Mouse (Mus musculus): ENCODE data around the gene Rela. TPM values are rescaled to one million over a fixed set of nuclear protein-coding genes. Genes with fewer than 3 reads are reported as not detected.

The Rela gene
- total RNA-seq (2021): 100 to 1,000 TPM in 1 of 2 experiments, 10 to 100 TPM in 1; 89.8 to 149 TPM
- polyA plus RNA-seq (2012; rRNA removed): 163 and 221 TPM in 2 replicates
- long read RNA-seq, transcript Rela-201 (11 exons, 2,716 nt): major isoform, 36 of 49 reads
- long read RNA-seq, partial matches to known transcripts: 11 of 49 reads
- long read RNA-seq, other reads (novel, unspliced or antisense): 0 of 49 reads

DNA sequence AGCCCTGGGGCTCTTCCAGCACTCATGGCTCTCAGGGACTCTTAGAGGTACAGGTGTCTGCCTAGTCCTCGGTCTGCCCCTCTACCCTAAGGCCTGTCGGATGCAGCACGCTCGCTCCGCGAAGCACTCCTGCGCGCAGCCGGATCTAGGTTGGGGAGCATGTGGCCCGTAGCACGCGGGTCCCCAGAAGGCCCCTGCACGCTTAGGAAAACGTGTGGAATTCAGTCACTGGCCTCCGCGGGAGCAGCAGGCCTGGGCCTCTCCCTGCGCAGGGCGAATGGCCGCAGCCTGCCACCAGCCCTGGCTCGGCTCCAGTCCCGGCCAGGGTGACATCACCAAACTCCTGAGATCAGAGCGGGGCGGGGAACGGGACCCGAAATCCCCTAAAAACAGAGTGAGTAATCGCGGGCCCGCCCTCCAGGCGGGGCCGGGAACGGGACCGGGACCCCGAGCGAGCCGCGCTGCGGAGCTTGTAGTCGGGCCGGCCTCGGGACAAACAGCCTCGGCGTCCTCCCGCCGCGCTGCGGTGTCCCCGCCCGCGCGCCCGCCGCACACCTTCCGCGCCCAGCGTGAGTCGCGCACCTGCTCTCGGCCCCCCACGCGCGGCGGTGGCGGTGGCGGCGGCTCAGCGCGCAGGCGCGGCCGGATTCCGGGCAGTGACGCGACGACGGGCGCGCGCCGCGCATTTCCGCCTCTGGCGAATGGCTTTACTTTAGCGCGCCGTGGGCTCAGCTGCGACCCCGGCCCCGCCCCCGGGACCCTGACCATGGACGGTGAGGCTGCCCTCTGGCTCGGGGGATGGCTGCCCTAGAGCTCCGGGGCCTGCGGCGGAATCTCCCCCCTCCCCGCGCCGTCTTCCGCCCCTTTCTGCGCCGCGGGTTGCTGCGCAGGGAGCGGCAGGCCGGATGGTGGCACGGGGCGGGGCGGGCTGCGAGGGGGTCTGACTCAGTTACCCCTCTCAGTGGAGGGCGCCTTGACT lies at the start of gene Rela:
Rela (plus strand) TSS at position 415 of the 979 bp plus-strand sequence.
- DNase-seq: peak; percentile 98

DNA sequence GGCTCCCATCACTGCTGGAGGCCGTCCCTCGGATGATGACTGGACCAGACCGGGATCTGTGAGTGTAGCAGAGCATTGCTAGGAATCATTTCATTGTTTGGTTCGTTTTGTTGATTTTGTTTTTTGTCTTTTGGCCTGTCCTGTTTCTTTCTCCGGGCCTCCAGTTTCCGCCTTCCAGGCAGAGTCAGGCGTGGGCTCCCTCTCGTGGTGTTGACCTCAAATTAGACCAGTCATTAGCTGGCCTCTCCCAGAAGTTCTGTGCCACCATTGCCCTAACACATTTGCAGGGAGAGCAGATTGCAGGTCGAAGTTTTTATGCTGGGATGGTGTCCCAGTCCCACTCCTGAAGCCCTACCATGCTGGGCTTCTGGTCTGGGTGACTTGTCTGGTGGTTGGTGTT lies 48.1 kb upstream of the Rela start:
- DNase-seq: no peak

DNA sequence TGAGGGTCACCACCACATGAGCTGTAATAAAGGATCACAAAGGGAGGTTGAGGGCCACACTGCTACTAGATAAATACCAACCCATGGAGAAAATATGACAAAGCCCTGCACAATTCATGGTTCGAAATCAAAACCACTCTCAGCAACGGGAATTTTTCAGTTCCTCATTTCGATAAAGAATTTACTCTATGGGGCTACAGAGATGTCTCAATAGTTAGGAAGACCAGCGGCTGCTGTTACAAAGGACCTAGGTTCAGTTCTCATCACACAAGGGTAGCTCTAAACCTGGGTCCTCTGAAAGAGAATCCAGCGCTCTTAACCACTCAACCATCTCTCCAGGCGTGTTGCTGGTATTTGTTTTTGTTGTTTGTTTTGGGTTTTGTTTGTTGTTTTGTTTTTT lies 45.4 kb upstream of the Rela start:
- no peak for DNase-seq

DNA sequence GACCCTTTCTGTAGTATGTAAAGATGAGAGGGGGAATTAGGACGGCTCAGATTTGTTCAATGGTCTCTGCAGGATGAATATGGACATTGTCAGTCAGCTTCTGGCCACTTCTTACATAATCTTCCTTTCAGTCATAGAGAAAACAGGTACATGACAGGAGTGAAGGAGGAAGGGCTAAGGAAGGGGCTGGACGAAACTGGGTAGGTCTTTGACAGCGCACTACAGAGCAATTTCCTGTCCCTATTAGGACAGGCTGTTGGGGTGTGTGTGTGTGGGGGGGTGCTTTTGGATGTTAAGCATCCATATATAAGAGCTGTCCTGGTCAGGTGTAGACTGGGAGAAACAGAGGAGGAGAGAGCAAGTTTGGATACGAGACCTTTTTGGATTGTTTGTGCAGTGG lies 38.1 kb upstream of the Rela start:
- no peak for DNase-seq

DNA sequence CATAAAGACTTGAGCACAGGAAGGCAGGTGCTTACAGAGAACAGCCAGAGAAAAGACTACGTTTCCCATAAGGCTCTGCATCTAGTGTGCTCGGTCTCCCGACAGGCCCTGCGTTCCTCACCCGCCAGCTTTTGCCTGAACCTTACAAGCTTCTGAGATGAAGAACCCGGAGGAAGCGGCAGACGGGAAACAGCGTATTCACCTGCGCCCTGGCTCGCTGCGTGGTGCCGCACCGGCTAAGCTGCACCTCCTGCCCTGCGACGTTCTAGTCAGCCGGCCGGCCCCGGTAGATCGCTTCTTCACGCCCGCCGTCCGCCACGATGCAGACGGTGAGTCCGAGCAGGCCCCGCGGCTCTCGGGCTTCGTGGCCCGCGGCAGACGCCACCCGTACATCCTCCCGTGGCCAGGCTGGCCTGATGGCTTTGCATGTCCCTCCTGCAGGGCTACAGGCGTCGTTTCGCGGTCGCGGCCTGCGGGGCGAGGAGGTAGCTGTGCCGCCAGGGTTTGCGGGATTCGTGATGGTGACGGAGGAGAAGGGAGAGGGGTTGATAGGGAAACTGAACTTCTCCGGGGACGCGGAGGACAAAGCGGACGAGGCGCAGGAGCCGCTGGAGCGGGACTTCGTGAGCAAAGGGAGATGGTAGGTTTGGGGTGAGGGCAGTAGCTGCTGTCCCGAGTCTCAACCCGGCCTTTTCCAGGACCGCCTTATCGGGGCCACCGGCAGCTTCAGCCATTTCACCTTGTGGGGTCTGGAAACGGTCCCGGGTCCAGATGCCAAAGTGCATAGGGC lies 35.3 kb upstream of the Rela start, which contains the start of gene Rnaseh2c:
Rnaseh2c (plus strand) TSS at position 122 of the 790 bp plus-strand sequence.
- peak; percentile 85 for DNase-seq

DNA sequence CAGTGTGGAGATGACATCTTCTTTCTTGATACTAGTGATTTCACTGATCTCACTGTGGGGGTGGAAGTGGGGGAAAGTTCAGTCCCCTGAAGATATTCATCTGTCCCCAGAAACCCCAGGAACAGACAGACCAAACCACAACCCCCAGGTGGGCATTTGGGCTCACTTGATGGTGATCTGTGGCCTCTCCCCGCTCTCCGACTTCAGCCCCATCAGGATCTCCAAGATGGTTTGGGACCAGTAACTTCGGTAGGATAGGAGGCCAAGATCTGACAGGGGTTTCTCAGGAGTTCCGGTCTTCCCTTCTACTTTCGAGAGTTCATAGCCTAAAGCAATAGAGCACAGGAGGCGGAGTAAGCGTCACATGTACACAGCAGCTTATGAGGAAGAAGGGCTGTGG lies 33.6 kb upstream of the Rela start:
- DNase-seq: no peak

DNA sequence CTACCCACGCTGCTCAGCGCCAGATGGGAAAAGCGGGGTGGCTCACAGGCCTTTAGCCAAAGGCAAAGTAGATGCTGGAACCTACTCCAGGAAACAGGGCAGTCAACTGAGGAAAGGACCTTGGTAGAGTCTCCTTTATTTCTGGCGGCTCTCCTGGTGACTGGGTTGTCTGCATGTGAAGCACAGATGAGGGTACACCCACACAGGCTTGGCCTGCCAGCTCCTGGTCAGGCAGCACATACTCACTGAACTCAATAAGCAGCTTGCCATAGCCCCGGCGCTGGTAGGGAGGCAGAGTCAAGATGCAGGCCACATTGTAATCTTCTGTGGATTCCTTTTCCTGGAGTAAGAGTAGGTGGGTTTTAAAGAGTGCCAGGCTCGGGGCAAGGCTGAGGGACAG lies 32.2 kb upstream of the Rela start:
- DNase-seq: no peak

DNA sequence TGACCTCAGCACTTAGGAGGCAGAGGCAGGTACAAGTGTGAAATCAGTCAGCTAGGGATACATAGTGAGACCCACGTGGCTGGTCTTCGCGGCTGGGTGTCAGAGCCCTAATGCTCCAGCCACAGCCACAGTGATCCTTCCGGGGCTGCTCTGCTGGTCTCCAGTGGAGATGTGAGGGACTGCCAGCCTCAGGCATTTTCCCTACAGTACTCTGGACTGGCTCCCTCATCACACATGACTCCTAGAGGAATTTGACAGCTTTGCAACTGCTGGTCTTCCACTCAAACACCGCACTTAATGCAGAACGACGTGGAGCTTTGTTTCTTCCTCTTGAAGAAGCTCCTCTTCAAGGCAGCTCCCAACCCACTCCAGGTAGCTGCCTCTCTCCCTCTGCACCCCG lies 31.1 kb upstream of the Rela start:
- no peak for DNase-seq

DNA sequence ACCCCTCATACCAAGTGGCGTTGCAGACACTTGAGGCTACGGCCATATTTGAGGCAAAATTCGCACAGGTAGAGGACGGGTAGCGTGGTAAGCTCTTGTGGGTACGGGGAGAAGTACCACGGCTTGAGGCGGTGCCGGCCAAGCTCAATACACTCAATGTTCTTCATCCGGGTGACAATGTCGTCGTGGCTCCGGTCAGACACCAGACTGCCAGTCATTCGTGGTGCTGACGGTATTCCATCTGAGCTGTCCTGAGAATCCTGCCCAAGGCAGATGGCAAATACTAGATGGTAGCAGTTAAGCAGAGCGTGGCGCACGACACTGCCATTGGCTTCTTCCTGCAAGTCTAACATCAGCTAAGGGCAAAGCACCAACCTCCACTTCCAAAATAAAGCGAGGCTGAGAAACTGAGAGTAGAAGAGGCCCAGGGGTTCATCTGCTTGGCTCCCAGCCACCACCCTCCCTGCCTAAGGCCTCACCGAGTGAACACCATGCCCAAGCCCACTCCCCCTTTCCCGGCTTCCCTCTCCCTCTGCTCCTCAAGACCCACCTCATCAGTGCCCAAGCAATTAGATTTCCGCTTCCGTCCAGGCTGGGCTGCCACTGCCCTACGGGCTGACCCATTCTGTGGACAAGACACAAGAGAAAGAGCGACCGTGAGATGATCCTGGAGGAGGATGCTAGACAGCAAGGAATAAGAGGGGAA lies 29.4 kb upstream of the Rela start:
- DNase-seq: no peak

DNA sequence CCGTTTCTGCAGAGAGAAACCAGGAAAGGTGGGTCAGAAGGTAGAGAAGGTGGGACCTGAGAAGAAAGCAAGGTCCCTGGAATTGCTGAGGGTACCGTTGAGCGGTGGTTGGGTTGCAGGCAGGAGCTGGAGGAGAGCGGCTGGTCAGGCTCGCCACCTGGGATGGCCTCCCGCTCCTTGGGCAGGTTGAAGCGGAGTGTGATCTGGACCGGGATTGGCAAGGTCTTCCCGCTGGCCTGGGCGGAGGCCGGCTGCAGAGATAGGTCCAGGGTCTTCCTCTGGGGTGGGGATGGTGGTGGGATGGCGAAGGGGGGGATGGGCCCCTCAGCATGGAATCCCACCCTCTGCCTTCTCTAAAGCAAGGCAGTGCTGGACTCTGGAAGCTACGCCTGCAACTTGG lies 28.6 kb upstream of the Rela start:
- DNase-seq: no peak

DNA sequence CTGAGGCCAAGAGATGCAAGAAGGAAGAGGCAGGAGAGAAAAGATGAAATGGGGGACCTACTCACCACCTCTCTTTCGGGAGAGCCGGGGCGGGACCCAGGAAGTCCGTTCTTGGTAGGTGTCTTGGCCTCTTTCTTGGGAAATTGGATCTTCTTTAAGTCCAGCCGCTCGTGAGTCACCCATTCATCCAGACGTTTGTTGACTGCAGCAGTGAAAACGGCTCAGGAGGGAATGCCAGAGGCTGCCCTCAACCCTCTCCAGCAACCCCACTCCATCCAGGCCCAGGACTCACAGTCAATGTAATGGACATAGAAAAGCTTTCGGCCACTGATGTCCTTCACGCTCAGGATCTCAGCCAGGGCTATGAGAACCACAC lies 28.1 kb upstream of the Rela start:
- no peak for DNase-seq

DNA sequence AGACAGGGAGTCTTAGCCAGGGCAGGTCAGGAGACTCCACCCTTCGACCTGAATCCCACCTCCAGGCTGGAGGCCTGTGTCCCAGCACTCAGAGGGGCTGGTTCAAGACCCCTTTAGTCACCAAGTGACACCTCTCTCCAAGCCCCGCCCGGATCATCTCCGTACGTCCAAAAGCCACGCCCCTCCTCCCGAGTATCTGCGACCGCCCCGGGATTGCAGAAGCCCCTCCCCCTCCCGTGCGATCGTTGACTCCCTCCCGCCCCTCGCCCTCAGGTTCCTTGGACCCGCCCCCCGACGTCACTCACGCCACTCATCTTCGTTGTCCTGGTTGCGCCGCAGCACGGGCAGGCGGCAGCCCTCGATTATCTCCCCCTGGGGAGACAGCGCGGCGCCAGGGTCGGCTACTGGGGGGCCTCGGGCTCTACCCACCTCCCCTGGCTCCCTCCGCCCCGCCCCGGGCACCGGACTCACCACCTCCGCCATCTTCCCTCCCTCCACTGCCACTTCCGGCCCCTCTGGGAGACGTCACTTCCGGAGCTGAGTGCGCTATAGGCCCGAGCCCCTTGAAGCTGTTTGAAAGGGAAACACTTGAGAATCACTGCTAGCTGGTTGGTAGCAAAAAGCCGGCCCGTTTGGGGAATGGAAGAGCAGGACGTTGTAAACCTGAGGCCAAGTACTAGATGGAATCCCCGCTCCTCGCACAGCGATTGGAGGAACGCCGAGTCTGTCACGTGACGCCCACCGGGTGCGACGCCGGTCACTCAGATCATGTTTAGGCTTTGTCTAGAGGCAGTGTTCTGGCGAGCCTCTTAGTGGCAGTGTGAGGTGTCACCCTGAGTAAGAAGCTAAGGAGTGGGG lies 27.5 kb upstream of the Rela start, which contains the start of gene Kat5:
Kat5 (minus strand) TSS at position 691 of the 858 bp plus-strand sequence.
- DNase-seq: peak; percentile 95

DNA sequence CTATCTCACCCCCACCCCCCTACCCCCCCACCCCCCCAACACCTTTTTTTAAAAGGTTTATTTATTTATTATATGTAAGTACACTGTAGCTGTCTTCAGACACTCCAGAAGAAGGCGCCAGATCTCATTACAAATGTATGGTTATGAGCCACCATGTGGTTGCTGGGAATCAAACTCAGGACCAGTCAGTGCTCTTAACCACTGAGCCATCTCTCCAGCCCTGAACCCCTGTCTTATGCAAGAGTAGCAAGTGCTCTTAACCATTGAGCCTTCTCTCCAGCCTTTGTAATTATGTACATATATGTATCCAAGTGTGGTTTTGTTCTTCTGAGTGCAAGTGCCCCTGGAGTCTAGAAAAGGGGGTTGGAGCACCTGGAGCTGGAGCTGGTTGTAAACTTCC lies 25.3 kb upstream of the Rela start:
- no peak for DNase-seq

DNA sequence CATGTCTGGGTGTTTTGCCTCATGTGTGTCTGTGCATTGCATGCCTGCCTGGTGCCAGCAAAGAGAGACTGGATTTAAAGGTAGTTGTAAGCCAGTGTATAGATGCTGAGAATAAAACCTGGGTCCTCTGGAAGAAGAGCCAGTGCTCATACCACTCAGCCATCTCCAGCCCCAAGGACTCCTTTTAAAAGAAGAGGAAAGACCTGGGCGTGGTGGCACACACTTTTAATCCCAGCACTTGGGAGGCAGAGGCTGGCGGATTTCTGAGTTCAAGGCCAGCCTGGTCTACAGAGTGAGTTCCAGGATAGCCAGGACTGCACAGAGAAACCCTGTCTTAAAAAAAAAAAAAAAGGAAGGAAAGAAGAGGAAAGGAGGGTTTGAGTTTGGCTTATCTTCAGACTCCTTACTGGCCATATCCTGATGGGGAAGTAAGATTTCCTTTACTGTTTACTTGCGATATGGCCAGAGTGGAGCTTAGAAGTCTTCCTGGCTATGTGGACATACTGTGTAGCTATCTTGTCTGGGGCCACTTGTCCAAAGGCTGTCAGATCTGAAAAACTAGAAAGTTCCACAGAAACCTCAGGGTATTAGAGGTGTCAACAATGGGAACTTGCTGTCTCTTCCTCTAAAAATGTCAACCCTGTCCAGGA lies 24.4 kb upstream of the Rela start:
- DNase-seq: no peak

DNA sequence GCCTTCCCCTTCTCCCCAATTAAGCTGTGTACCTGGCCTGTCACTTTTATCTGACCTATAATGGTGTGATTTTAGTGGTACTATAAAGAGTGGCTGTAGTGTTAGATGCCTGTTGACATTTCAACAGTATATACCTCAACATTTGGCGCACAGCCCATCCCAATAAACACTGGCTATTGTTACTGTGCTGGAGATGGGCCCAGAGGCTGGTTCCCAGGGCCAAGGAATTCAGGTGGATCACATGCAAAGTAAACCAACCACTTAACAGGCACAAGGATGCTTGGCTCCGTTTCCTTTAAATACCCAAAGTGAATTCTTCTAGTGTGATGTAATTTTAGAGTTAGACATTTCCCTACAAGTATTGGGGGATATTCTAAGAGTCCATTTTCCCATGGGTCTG lies 22.3 kb upstream of the Rela start:
- DNase-seq: no peak

DNA sequence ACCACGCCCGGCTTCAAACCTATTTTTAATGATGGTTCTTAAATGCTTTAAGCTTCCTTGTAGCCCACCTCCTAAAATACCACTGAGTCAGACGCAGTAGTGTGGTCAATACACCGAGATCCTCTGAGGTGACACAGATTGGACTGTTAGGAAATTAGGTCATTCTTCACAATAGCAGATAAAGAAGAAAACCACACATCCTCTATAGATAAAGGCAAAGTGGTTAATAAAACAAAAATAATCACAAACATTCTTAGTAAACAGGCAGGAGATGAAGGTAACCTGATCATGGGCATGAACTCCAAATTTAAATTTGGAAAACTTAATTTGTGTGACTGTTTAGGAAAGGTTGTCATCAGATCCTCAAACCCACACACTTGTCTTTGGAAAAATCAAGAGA lies 17.3 kb upstream of the Rela start:
- DNase-seq: no peak

DNA sequence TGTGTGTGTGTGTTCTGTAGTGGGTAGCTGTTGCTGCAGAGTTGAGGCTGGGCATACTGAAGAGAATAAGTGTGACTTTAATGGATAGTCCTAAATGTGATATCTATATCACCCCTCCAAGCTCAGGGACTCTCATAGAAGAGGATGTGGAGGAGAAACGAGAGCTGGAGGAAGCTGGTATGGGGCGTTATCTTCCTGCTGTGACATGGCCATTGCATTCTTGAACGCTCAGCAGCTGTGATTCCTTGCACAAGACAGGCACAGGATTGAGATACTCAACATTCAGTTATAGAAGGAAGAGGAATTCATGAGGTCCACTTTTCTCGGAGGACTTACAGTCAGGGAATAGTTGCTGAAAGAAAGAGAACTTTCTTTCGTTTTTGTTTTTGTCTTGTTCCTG lies 15.4 kb upstream of the Rela start:
- no peak for DNase-seq

DNA sequence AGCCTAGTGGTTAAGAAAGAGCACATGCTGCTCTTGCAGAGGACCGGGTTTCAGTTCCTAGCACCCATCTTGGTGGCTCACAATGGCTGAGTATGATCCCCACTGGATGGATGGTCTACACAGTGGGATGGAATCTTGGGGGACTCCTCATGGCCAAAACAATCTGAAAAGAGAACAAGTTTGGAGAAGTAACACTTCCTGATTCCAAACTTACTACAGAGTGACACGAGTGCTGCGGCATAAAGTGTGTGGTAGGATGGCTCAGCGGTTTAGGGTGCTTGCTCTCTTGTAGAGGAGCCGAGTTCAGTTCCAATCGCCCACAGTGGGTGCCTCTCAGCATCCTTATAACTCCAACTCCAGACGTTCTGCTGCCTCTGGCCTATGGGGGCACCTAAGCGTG lies 12.0 kb upstream of the Rela start:
- no peak for DNase-seq

DNA sequence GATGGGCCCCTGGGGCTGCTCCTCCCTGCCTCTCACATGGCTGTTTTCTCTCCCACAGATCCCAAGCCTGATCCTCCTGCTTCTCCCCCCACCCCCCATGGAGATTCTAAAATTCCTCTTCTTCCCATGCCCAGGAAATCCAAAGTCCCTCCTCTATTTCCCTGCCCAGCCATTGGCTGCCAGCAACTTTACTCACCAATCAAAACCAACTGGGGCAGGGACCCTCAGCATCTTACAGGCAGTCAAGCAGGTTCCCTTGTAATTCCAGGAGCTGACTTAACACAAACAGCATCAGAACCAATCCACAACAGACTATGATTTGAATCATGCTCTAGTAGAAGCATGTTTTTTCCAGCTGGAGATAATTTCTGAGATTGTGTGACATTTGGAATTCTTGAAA lies 7.4 kb upstream of the Rela start:
- DNase-seq: no peak

DNA sequence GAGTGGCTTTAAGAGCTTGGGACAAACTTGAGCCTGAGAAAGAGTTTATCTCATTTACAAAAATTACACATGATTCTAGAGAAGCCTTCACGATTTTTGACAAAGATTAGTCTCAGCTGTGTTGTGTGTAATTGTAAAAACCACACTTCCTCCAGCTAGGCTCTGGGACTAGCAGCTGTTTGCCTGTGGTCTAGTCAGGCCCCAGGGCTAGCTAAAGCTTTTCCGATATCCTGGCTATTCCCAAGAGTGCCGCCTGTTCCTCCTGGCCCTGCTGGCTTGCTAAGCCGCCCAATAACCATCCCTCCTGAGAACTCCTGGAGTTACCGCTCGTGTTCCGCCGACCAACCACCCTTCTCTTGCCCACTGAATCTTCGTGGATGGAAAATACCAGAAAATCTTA lies 5.2 kb upstream of the Rela start:
- no peak for DNase-seq
